Mouse (Mus musculus) CH12.LX (cell line): ENCODE measurements around the gene Eif3k. TPM values are rescaled to one million over a fixed set of nuclear protein-coding genes. Genes with fewer than 3 reads are reported as not detected.

Source experiments
- DNase-seq: peaks from one replicate; pipeline ENCODE4 v3.0.0-alpha.2; 2013; ENCODE audit errors: extremely low read depth
- H3K27ac ChIP-seq: 2 replicates; pipeline ENCODE4 v1.5.1; 2012; ENCODE audit warnings: low read depth, mild to moderate bottlenecking, control low read depth, moderate library complexity; ENCODE audit not compliant: insufficient read depth
- H3K27me3 ChIP-seq: replicated peaks from 2 replicates; pipeline ENCODE3; 2012; ENCODE audit warnings: inconsistent platforms
- H3K36me3 ChIP-seq, 2 experiments: replicated peaks in 1 of 2; 2 replicates each; pipeline versions ENCODE3 to v1.6.1; 2012; ENCODE audit warnings: inconsistent platforms in 1 of 2, low read length in 1 of 2, mild to moderate bottlenecking in 1 of 2, mixed read lengths in 1 of 2, moderate library complexity in 1 of 2; ENCODE audit not compliant: control insufficient read depth in 1 of 2, insufficient read depth in 1 of 2
- H3K4me1 ChIP-seq, 2 experiments: 2 replicates each; pipeline ENCODE4 v1.6.1; 2012; ENCODE audit warnings: inconsistent platforms in 1 of 2, moderate library complexity in 1 of 2; ENCODE audit not compliant: insufficient read depth in 2 of 2, control insufficient read depth in 1 of 2
- H3K4me2 ChIP-seq: 2 replicates; pipeline ENCODE4 v1.6.1; 2012; ENCODE audit warnings: low read depth, mild to moderate bottlenecking, control low read depth; ENCODE audit not compliant: poor library complexity, insufficient read depth, severe bottlenecking
- H3K4me3 ChIP-seq, 3 experiments: fragments of 150-350 bp in 1 of 3; sonication (generic) in 1 of 3; replicated peaks in 1 of 3; 2 replicates each; pipeline versions ENCODE3 to v1.5.1; 2011 to 2012; ENCODE audit warnings: low read depth in 2 of 3, low read length in 2 of 3, mild to moderate bottlenecking in 2 of 3, moderate library complexity in 2 of 3, control low read depth in 1 of 3, improper control_type of control experiment in 1 of 3, inconsistent platforms in 1 of 3, mixed read lengths in 1 of 3; ENCODE audit not compliant: poor library complexity in 1 of 3
- H3K79me2 ChIP-seq: replicated peaks from 2 replicates; pipeline ENCODE4 v1.6.1; 2012; ENCODE audit warnings: mild to moderate bottlenecking, moderate library complexity; ENCODE audit not compliant: control insufficient read depth, poor library complexity, insufficient read depth, severe bottlenecking; ENCODE audit errors: extremely low read depth
- H3K9ac ChIP-seq: 2 replicates; pipeline ENCODE4 v1.6.1; 2012; ENCODE audit warnings: low read depth, mild to moderate bottlenecking, control low read depth, moderate library complexity; ENCODE audit not compliant: insufficient read depth
- H3K9me3 ChIP-seq: replicated peaks from 2 replicates; pipeline ENCODE3; 2012; ENCODE audit warnings: low read length, inconsistent platforms, mixed read lengths
- CTCF ChIP-seq, 2 experiments: IDR thresholded peaks in 1 of 2; conservative IDR thresholded peaks in 1 of 2; 2 replicates each; pipeline ENCODE4 v1.5.1; 2011 to 2012; ENCODE audit warnings: low read depth in 2 of 2, low read length in 2 of 2, improper control_type of control experiment in 1 of 2, inconsistent platforms in 1 of 2, mild to moderate bottlenecking in 1 of 2, moderate library complexity in 1 of 2
- ELF1 ChIP-seq: IDR thresholded peaks from 2 replicates; pipeline ENCODE4 v1.6.1; 2014; ENCODE audit warnings: low read depth, mild to moderate bottlenecking, inconsistent platforms, low read length, improper control_type of control experiment
- ETS1 ChIP-seq: conservative IDR thresholded peaks from 2 replicates; pipeline ENCODE4 v1.6.1; 2012; ENCODE audit warnings: low read depth, mild to moderate bottlenecking, inconsistent platforms, low read length, improper control_type of control experiment, moderate library complexity
- JUND ChIP-seq: conservative IDR thresholded peaks from 2 replicates; pipeline ENCODE4 v1.6.1; 2011; ENCODE audit warnings: low read depth, low read length, improper control_type of control experiment
- KAT2A ChIP-seq: IDR thresholded peaks from 2 replicates; pipeline ENCODE4 v1.6.1; 2012; ENCODE audit warnings: low read length, improper control_type of control experiment, inconsistent platforms; ENCODE audit not compliant: insufficient replicate concordance
- MAX ChIP-seq: IDR thresholded peaks from 2 replicates; pipeline ENCODE4 v1.6.1; 2011; ENCODE audit warnings: low read length, improper control_type of control experiment
- NELFE ChIP-seq: IDR thresholded peaks from 2 replicates; pipeline ENCODE4 v1.6.1; 2011; ENCODE audit warnings: low read depth, low read length, improper control_type of control experiment
- NRF1 ChIP-seq: IDR thresholded peaks from 2 replicates; pipeline ENCODE4 v1.6.1; 2014; ENCODE audit warnings: low read depth, mild to moderate bottlenecking, inconsistent platforms, low read length, improper control_type of control experiment, moderate library complexity
- PAX5 ChIP-seq: IDR thresholded peaks from 2 replicates; pipeline ENCODE4 v1.6.1; 2012; ENCODE audit warnings: low read length, inconsistent platforms, mixed read lengths
- SMC3 ChIP-seq: IDR thresholded peaks from 2 replicates; pipeline ENCODE4 v1.6.1; 2011; ENCODE audit warnings: low read depth, low read length, improper control_type of control experiment
- TCF12 ChIP-seq: IDR thresholded peaks from 2 replicates; pipeline ENCODE4 v1.6.1; 2014; ENCODE audit warnings: low read depth, mild to moderate bottlenecking, inconsistent platforms, low read length, improper control_type of control experiment
- USF1 ChIP-seq: IDR thresholded peaks from 2 replicates; pipeline ENCODE4 v1.6.1; 2014; ENCODE audit warnings: low read depth, mild to moderate bottlenecking, inconsistent platforms, low read length, improper control_type of control experiment
- ZNF384 ChIP-seq: IDR thresholded peaks from 2 replicates; pipeline ENCODE4 v1.6.1; 2012; ENCODE audit warnings: low read depth, low read length, improper control_type of control experiment, inconsistent platforms
- dilution Hi-C: fragments of 300-500 bp; cut with MboI; formaldehyde crosslinking; loops from 2 replicates; pipeline ENCODE4 v1.14.3; 2020; ENCODE audit warnings: low sequenced_read_pairs; ENCODE audit not compliant: extremely low pct_unique_long_range_greater_than_20kb, extremely low pct_ligation_motif_present
- in situ Hi-C: fragments of 300-500 bp; cut with MboI; formaldehyde crosslinking; loops from 3 replicates; pipeline ENCODE4 v1.14.3; 2019; ENCODE audit warnings: low sequenced_read_pairs, low pct_ligation_motif_present, low pct_unique_long_range_greater_than_20kb, mixed read lengths
- polyA plus RNA-seq: library from polyadenylated mRNA; unstranded; fragments of >175 nt; gene quantifications from 2 replicates; pipeline ENCODE4 v1.2.1, GENCODE M21; 2012; ENCODE audit warnings: low read depth; ENCODE audit not compliant: insufficient read length
- total RNA-seq, 2 experiments: library from RNA; depleted of rRNA; stranded (reverse); fragments of 300-350 nt in 1 of 2; fragments of >200 nt in 1 of 2; gene quantifications; 2 replicates each; pipeline ENCODE4 v1.2.3; 2012 to 2014

The Eif3k gene
- total and polyA plus RNA-seq, 3 experiments: 513 to 658 (median 584) TPM

DNA sequence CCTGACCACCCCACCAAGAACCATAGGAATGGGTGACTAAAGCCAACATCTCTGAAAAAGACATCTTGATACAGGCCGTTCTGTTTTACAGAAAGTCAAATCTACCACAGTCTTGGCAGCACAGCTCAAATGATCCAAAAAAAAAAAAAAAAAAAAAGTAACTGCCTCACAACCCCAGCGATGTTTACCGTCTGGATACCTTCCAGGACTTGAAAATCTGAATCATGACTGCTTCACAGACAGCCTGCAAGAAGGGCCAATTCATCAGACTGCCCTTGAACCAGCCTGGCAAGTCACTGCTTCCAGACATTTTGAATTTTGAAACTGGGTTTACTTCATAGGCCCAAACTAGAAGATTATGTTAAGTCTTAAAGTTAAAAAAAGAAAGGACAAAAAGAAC lies 28.9 kb downstream of the Eif3k start:
- peaks cover 3 to 62% of the 10 kb centered on the region in 2 experiments for H3K36me3 ChIP-seq
- peaks cover 49% of the 10 kb centered on the region for H3K79me2 ChIP-seq
- H3K4me2 ChIP-seq: no peak overlapping the region
- in situ Hi-C loops (no loop called here), dilution Hi-C loops (no loop called here)
- no peak overlapping the region for H3K4me3 ChIP-seq
- H3K9ac ChIP-seq: no peak overlapping the region
- H3K9me3 ChIP-seq: no peaks in the 10 kb centered on the region
- H3K27ac ChIP-seq: no peak overlapping the region
- no peaks in the 10 kb centered on the region for H3K27me3 ChIP-seq
- no peak for DNase-seq
- H3K4me1 ChIP-seq: peaks cover 2 to 77% of the 10 kb centered on the region in 2 experiments; a peak in 3 of 4 replicates
- TF ChIP-seq SMC3: no peak
- TF ChIP-seq USF1: no peak
- TF ChIP-seq NRF1: no peak
- TF ChIP-seq JUND: no peak
- no peak for TF ChIP-seq CTCF (conservative IDR thresholded peaks at IDR 0.05 in 1 of 2, IDR thresholded peaks at IDR 0.05 in 1 of 2; ENCODE audit: low read depth in 2 of 2, low read length in 2 of 2)
- TF ChIP-seq NELFE: no peak
- no peak for TF ChIP-seq ELF1
- no peak for TF ChIP-seq KAT2A
- TF ChIP-seq ZNF384: no peak
- no peak for TF ChIP-seq MAX
- no peak for TF ChIP-seq ETS1
- TF ChIP-seq, all 38 proteins: peak for 0

DNA sequence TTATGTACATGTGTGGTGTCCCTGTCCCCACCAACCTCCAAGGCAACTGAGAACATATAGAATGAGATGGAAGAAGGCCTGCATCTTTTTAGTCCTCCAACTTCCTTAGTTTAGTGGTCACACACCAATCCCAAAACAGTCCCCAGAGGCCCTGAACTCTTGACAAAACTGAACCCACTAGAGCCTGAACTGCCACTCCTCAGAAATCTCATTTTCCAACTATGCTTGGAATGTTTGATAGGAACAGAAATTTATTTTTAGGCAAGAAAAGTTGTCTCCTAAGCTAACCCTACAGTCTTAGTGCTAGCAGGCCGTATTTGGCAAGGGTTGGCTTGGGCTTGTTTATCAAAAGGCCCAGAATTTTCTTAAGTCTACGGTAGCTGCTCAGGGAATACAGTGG lies 29.9 kb downstream of the Eif3k start:
- dilution Hi-C loops: no loop called here
- H3K27me3 ChIP-seq: no peaks in the 10 kb centered on the region
- no peak overlapping the region for H3K27ac ChIP-seq
- H3K4me1 ChIP-seq: peaks cover 7 to 79% of the 10 kb centered on the region in 2 experiments
- in situ Hi-C loops: no loop called here
- H3K4me3 ChIP-seq: no peak overlapping the region
- TF ChIP-seq PAX5 (no peak), CTCF (conservative IDR thresholded peaks at IDR 0.05 in 1 of 2, IDR thresholded peaks at IDR 0.05 in 1 of 2; ENCODE audit: low read depth in 2 of 2, low read length in 2 of 2) (no peak)
- H3K79me2 ChIP-seq: peaks cover 41% of the 10 kb centered on the region
- no peak overlapping the region for H3K9ac ChIP-seq
- H3K9me3 ChIP-seq: no peaks in the 10 kb centered on the region
- DNase-seq: no peak
- peaks cover 3 to 65% of the 10 kb centered on the region in 2 experiments for H3K36me3 ChIP-seq
- H3K4me2 ChIP-seq: no peak overlapping the region

- no peaks in the 10 kb centered on the region for H3K27me3 ChIP-seq
- H3K9me3 ChIP-seq: no peaks in the 10 kb centered on the region
- H3K36me3 ChIP-seq: peaks cover 3 to 62% of the 10 kb centered on the region in 2 experiments
- in situ Hi-C loops (no loop called here), dilution Hi-C loops (no loop called here)
- H3K27ac ChIP-seq: no peak overlapping the region
- H3K79me2 ChIP-seq: peaks cover 46% of the 10 kb centered on the region
- no peak overlapping the region for H3K4me3 ChIP-seq
- H3K4me2 ChIP-seq: no peak overlapping the region
- H3K9ac ChIP-seq: no peak overlapping the region
- no peak for DNase-seq
- TF ChIP-seq TCF12: no peak
- peaks cover 14 to 80% of the 10 kb centered on the region in 2 experiments for H3K4me1 ChIP-seq
Measured at GRCm38 (mm10) chr7:28950346-28951037, 31.2 kb downstream of the Eif3k start.
